Mouse (Mus musculus): ENCODE results near the gene Zfhx3.

- no peak for TF ChIP-seq CTCF (IDR thresholded peaks at IDR 0.05; ENCODE audit: low read depth, low read length)
- no peak for TF ChIP-seq POLR2A (IDR thresholded peaks at IDR 0.05; ENCODE audit: borderline replicate concordance, low read depth, low read length)
Observed at GRCm38 (mm10) chr8:108707576-108708281, 765.3 kb downstream of the Zfhx3 start.
